Mouse (Mus musculus) heart, embryonic 11.5 days (tissue): Measurements from ENCODE around the gene Ccdc85c. TPM values are rescaled to one million over a fixed set of nuclear protein-coding genes. Genes with fewer than 3 reads are reported as not detected.

Experiments used
- ATAC-seq: fragments of 200-750 bp; cut with Nextera tagmentation; replicated peaks from 2 replicates; pipeline ENCODE4 v1.8.0; 2017; ENCODE audit warnings: moderate library complexity; ENCODE audit not compliant: insufficient number of reproducible peaks, low FRiP score, low TSS enrichment
- H3K27ac ChIP-seq: fragments of 300-500 bp; sonication (generic); 2 replicates; pipeline ENCODE4 v1.5.1; 2014; ENCODE audit warnings: mild to moderate bottlenecking, low read depth, low read length
- H3K27me3 ChIP-seq: fragments of 300-500 bp; sonication (generic); 2 replicates; pipeline ENCODE4 v1.6.1; 2014; ENCODE audit warnings: mild to moderate bottlenecking, low read length, mixed read lengths; ENCODE audit not compliant: control insufficient read depth, insufficient read depth
- H3K36me3 ChIP-seq: fragments of 300-500 bp; sonication (generic); 2 replicates; pipeline ENCODE4 v1.6.1; 2014; ENCODE audit warnings: mild to moderate bottlenecking, low read length, moderate library complexity, mixed read lengths; ENCODE audit not compliant: control insufficient read depth, insufficient read depth
- H3K4me1 ChIP-seq: fragments of 300-500 bp; sonication (generic); 2 replicates; pipeline ENCODE4 v1.6.1; 2014; ENCODE audit warnings: low read length; ENCODE audit not compliant: control insufficient read depth, insufficient read depth
- H3K4me2 ChIP-seq: fragments of 300-500 bp; sonication (generic); 2 replicates; pipeline ENCODE4 v1.6.1; 2014; ENCODE audit warnings: mild to moderate bottlenecking, moderate library complexity
- H3K4me3 ChIP-seq: fragments of 300-500 bp; sonication (generic); 2 replicates; pipeline ENCODE4 v1.5.1; 2014; ENCODE audit warnings: low read depth, low read length
- H3K9ac ChIP-seq: fragments of 300-500 bp; sonication (generic); 2 replicates; pipeline ENCODE4 v1.6.1; 2014; ENCODE audit warnings: mild to moderate bottlenecking, low read depth, low read length, moderate library complexity
- H3K9me3 ChIP-seq: fragments of 300-500 bp; sonication (generic); replicated peaks from 2 replicates; pipeline ENCODE4 v1.6.1; 2016; ENCODE audit warnings: low read length; ENCODE audit not compliant: control insufficient read depth
- WGBS: fragments of 180-500 bp; shearing (Covaris S2); extraction: QIAGEN DNeasy Blood & Tissue Kit; methylation state at CpG from one replicate; pipeline ENCODE4 v1.1.7; 2014; ENCODE audit not compliant: insufficient replicate concordance; 5-methylcytosine and 5-hydroxymethylcytosine counted together
- polyA plus RNA-seq: library from polyadenylated mRNA; unstranded; fragments of >200 nt; fragmentation: Nextera tagmentation; extraction: Ambion mirVana; gene quantifications from 2 replicates; pipeline ENCODE4 v1.2.1, GENCODE M21; 2014

Ccdc85c gene
- polyA plus RNA-seq, 1 experiment from 2014 or later, result 7.8 TPM

DNA sequence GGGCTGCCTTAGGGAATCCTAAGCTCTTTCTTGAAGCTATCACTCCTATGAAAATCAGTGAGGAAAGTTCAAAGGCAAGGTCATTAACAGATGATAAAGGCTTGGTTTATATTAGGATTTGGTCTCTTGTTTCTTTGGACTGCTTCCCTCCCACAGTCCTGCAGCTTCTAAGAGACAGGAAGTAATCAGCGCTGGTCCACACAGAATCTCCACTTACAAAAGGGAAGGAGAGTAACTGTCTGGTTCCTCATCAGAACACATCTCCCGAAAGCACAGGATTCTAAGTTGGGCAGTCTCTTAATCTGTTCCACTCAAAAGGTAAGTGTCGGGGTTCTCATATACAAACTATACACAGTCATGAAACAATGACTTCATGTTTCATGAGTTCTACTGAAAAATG, 106.3 kb downstream of the Ccdc85c start:
- Histone ChIP-seq H3K4me2 (no peak overlapping the region), H3K9ac (no peak overlapping the region), H3K27me3 (no peaks in the 10 kb centered on the region), H3K27ac (no peak overlapping the region), H3K36me3 (peaks cover 3% of the 10 kb centered on the region; the same call in 1 of the 2 replicates), H3K9me3 (no peaks in the 10 kb centered on the region), H3K4me3 (no peak overlapping the region), H3K4me1 (peaks cover 17% of the 10 kb centered on the region; the same call in 1 of the 2 replicates)
- WGBS, result 59% methylated on average over 3 of the region's 3 CpGs
- ATAC-seq, result no peak

DNA sequence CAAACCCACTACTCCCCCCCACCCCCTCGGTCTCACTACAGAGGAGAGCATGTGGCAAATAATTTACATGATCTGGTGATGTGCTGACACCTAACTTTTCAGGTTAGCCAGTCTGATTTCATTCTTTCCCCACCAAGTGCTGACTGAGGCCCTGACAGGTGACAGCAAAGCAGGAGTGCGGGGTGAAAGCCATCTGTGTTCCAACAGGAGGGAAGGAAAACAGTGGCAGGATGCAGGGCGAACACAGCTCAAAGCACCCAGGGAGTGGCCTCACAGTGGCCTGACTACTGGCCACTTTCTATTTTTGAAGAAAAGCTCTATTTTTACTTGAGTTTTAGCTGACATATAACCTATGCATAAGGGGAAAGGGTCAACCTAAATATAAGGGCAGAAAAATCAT, 111.5 kb downstream of the Ccdc85c start:
- no peaks in the 10 kb centered on the region; the same call in 1 of the 2 replicates for H3K4me1 ChIP-seq
- peaks cover 16% of the 10 kb centered on the region for H3K36me3 ChIP-seq
- H3K9me3 ChIP-seq, result no peaks in the 10 kb centered on the region
- H3K27me3 ChIP-seq, result no peaks in the 10 kb centered on the region
- no peak overlapping the region for H3K4me3 ChIP-seq
- WGBS, result 80% methylated on average over 3 of the region's 3 CpGs
- no peak overlapping the region for H3K9ac ChIP-seq
- H3K27ac ChIP-seq, result no peak overlapping the region
- no peak overlapping the region for H3K4me2 ChIP-seq
- no peak for ATAC-seq

DNA sequence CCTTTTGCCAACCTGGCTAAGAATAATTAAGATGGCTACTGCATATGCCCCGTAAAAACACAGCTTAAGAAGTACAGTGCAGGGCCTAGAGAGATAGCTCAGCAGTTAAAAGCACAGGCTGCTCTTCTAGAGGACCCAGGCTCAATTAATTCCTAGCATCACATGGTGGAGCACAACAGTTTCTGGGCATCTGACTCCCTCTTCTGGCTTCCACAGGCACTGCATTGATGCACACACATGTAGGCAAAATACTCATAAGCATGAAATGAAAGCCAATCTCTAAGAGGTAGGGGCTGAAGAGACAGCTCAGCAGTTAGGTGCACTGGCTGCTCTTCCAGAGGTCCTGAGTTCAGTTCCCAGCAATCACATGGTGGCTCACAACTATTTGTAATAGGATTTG, 113.2 kb downstream of the Ccdc85c start:
- Histone ChIP-seq H3K27ac (no peak overlapping the region), H3K9ac (no peak overlapping the region), H3K36me3 (peaks cover 16% of the 10 kb centered on the region), H3K4me1 (no peaks in the 10 kb centered on the region; the same call in 1 of the 2 replicates), H3K9me3 (no peaks in the 10 kb centered on the region), H3K4me3 (no peak overlapping the region), H3K27me3 (no peaks in the 10 kb centered on the region), H3K4me2 (no peak overlapping the region)
- no peak for ATAC-seq
- WGBS, result 86% methylated on average over 1 of the region's 1 CpGs

DNA sequence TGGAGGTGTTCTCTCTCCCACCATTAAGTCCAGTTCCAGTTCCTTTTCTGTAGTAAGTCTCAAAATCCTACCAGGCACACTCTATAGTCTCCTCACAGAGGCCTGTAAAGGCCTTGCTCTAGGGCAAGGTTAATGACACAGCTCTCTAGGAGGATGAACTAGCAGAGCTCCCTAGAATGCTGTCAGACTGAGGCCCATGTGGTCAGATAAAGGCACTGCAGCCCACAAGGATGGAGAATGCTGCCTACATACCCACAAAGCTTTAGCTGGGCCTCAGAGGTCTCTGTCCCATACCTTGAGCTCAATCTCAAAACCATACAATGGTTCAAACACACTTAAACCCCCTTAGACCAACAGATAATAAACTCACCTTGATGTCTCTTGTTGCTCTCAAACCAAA, 115.4 kb downstream of the Ccdc85c start:
- Histone ChIP-seq H3K4me2 (no peak overlapping the region), H3K36me3 (peaks cover 18% of the 10 kb centered on the region)

More for the DNA sequence above, 115.4 kb downstream of the Ccdc85c start:
- ATAC-seq, result no peak
- Histone ChIP-seq H3K27me3 (no peaks in the 10 kb centered on the region), H3K9ac (no peak overlapping the region), H3K4me3 (no peak overlapping the region), H3K4me1 (no peaks in the 10 kb centered on the region), H3K9me3 (no peaks in the 10 kb centered on the region), H3K27ac (no peak overlapping the region)

Other genes with a start within 250 kb of the Ccdc85c start
- gene Setd3, start 96.1 kb downstream of the Ccdc85c start, polyA plus RNA-seq, result 62.4 and 64.4 TPM in 2 replicates
- gene Ccnk, start 95.8 kb downstream of the Ccdc85c start, polyA plus RNA-seq, result 4.0 and 5.6 TPM in 2 replicates
- gene Hhipl1, start 30.8 kb upstream of the Ccdc85c start, polyA plus RNA-seq, result 0.28 and 0.29 TPM in 2 replicates
- 4.3 and 5.5 TPM in 2 replicates for gene Cyp46a1, start 59.0 kb upstream of the Ccdc85c start, polyA plus RNA-seq
- 48.3 and 48.7 TPM in 2 replicates for gene Eml1, start 95.5 kb upstream of the Ccdc85c start, polyA plus RNA-seq